Mouse (Mus musculus) macrophage (primary cell): ENCODE measurements around the gene Cmtm4. TPM values are rescaled to one million over a fixed set of nuclear protein-coding genes. Genes with fewer than 3 reads are reported as not detected.
"Not testable (repeated sequence)": the region's sequence is repeated elsewhere in the genome, so short reads cannot be mapped to it uniquely, and the experiment has no call there.

Experiments
- H3K27ac ChIP-seq: fragments of 350-480 bp; formaldehyde crosslinking; 2 replicates; pipeline ENCODE4 v1.9.0; 2021
- H3K36me3 ChIP-seq: fragments of 350-480 bp; formaldehyde crosslinking; 2 replicates; pipeline ENCODE4 v1.9.0; 2021; ENCODE audit errors: inconsistent target
- H3K4me3 ChIP-seq: fragments of 350-480 bp; formaldehyde crosslinking; 2 replicates; pipeline ENCODE4 v1.9.0; 2021; ENCODE audit errors: inconsistent target
- H3K79me2 ChIP-seq: fragments of 350-480 bp; formaldehyde crosslinking; 2 replicates; pipeline ENCODE4 v1.9.0; 2021; ENCODE audit errors: inconsistent target
- WGBS: methylation state at CpG from one replicate; pipeline ENCODE4 v1.1.7; 2026; ENCODE audit warnings: inconsistent platforms; ENCODE audit not compliant: missing documents; 5-methylcytosine and 5-hydroxymethylcytosine counted together
- polyA plus RNA-seq: library from polyadenylated mRNA; stranded (reverse); fragments of 250-400 nt; gene quantifications from 3 replicates; pipeline ENCODE4 v1.2.4, GENCODE M21; 2018; ENCODE audit warnings: inconsistent platforms

Gene Cmtm4
- polyA plus RNA-seq, 1 experiment from 2014 or later = 7.3 TPM

DNA sequence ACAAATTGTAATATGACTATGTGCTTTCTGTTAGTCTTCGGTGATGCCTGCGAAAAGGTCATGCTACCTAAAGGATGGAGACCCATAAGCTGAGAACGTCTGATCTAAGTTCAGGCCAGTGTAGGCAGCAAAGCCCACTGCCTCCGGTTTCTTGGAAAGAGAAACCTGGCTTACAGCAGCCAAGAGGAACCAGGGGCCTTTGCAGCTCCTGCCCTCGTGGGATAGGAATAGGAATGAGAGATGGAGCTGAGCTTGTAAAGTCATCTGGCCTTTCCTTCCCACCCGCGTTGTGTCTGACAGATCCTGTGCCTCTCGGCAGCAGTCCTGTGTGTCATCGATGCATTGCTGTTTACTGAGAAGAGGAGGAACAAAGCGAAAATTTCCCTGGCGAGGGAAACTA lies 74.3 kb downstream of the Cmtm4 start, which contains the start of gene Gm11020:
Gene Gm11020, plus strand, starts transcription at position 301 of the 400 bp plus-strand sequence.
- not testable (repeated sequence) for H3K4me3 ChIP-seq, H3K27ac ChIP-seq, H3K36me3 ChIP-seq, H3K79me2 ChIP-seq
- WGBS = 89% methylated on average over 7 of the region's 11 CpGs

DNA sequence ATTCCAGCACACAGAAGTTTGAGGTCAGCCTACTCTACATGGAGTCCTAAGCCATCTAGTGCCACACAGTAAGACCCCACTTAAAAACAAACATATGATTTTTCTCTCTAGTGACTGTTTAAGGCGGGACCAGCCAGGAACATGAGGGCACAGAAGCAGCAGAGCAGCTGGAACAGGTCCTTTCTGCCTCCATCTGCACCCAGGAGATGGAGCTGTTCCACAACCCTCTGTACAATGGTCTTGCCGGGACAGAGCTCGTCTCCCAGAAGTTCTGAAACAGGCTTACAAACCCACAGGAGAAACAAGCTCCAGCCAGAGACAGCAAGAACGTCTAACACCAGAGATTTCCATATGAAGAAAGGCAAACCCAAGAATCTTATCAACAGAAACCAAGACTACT lies 82.3 kb downstream of the Cmtm4 start:
- no peak overlapping the region for H3K4me3 ChIP-seq
- H3K27ac ChIP-seq = no peak overlapping the region
- no peaks in the 10 kb centered on the region for H3K79me2 ChIP-seq
- 68% methylated on average over 4 of the region's 4 CpGs for WGBS
- no peaks in the 10 kb centered on the region for H3K36me3 ChIP-seq

DNA sequence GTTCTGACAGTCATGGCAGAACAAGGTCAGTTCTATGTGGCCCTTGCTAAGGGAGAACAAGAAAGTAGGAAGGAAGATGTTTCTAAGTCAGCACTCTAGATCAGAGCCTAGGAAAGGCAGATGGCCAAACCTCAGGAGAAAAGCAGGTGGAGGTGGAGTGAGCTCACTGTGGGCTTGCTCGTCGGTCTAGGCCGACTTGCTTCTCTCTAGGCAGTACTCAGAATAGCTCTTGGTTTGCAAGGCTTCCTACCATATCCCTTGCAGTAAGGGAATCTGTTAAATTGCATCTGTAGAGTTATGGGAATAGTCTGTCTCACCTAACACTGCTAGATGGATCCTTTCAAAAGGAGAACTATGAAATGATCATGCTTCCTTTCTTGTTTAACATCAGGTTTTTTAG lies 83.6 kb downstream of the Cmtm4 start:
- not testable (repeated sequence) for H3K36me3 ChIP-seq, H3K4me3 ChIP-seq, H3K27ac ChIP-seq, H3K79me2 ChIP-seq
- 67% methylated on average over 3 of the region's 3 CpGs for WGBS

DNA sequence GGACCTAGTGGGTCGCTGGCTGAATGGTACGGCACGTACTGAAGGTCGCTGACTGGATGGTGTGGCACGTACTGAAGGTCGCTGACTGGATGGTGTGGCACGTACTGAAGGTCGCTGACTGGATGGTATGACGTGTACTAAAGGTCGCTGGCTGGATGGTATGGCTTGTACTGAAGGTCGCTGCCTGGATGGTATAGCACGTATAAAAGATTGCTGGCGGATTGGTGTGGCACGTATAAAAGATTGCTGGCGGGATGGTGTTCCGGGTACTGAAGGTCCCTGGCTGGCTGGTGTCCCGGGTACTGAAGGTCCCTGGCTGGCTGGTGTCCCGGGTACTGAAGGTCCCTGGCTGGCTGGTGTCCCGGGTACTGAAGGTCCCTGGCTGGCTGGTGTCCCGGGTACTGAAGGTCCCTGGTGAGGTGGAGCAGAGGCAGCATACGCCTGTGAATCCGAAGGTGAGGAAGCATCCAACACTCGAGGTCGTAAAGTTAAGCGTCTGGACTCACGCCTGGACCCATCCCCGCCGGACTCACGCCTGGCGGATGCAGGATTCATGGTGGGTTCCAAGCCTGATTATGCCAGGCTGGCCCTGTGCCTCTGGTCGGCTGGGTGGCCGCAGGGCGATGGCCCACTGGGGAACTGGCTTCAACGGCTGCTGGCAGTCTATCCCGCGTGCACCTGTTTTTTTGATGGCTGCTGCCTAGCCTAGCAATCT lies 86.0 kb downstream of the Cmtm4 start, which contains the start of the genes Gm45711 and Cmtm1:
Gene Gm45711, minus strand, starts transcription at position 641 of the 715 bp plus-strand sequence.
Gene Cmtm1, minus strand, starts transcription at position 705 of the 715 bp plus-strand sequence.
- 89% methylated on average over 31 of the region's 36 CpGs for WGBS
- H3K36me3 ChIP-seq, H3K4me3 ChIP-seq, H3K27ac ChIP-seq, H3K79me2 ChIP-seq: not testable (repeated sequence)

DNA sequence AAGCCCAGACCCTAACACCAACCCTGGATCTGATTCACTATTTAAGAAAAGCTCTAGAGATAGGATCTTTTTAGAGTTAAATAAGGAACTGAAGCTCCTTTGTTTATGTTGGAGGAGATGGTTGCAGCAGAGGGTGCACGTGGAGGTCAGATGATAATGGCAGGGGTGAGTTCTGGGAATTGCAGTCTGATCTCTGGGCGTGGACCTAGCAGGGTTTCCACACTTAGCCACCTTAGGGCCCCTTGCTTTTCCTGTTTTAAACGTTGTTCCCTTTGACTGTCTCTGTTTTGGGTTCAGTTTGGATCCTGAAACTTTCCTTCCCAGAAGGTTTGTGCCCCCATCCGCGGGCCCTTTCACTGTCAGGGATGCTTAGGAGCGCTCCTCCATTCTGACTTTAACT lies 87.3 kb downstream of the Cmtm4 start:
- not testable (repeated sequence) for H3K79me2 ChIP-seq, H3K27ac ChIP-seq, H3K4me3 ChIP-seq, H3K36me3 ChIP-seq
- WGBS = 56% methylated on average over 6 of the region's 6 CpGs

DNA sequence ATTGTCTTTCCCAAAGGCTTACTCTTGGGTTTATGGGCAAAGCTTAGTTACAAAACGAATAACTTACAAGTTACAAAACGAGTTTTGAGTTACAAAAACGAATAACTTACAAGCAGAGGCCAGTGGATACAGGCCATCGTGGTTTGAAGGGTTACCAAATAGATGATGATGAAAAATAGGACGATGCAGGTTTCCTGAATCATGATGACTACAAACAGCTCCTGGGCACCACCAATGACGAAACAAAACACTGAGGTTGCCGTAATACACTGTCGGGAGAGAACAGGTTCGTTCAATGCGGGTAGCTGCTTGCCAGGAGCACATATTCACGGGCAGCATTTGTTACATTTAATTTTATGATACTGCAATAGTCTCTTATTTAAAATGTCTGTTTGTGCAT lies 90.6 kb downstream of the Cmtm4 start:
- Histone ChIP-seq H3K36me3 (no peaks in the 10 kb centered on the region), H3K27ac (no peak overlapping the region), H3K79me2 (no peaks in the 10 kb centered on the region), H3K4me3 (no peak overlapping the region)
- 64% methylated on average over 9 of the region's 11 CpGs for WGBS

DNA sequence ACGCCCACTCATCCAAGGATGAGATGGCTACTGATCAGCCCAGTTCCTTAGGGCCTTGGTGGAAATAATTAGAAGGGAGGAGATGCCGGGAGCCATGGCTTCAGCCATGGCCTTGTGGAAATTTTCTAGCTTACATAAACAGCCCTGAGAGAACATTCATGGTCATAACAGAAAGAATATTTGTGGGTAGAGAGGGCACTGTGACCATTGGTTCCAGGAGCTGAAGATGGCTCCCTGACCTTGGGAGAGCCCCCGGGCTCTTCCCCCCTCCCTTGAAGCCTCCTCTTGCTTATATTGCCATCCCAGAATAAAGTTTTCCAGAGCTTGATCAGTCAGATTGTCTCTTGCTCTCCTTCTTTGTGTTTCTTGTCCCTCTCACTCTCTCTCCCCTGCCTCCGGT lies 93.1 kb downstream of the Cmtm4 start:
- H3K4me3 ChIP-seq, H3K79me2 ChIP-seq, H3K27ac ChIP-seq, H3K36me3 ChIP-seq: not testable (repeated sequence)
- 92% methylated on average over 3 of the region's 4 CpGs for WGBS

DNA sequence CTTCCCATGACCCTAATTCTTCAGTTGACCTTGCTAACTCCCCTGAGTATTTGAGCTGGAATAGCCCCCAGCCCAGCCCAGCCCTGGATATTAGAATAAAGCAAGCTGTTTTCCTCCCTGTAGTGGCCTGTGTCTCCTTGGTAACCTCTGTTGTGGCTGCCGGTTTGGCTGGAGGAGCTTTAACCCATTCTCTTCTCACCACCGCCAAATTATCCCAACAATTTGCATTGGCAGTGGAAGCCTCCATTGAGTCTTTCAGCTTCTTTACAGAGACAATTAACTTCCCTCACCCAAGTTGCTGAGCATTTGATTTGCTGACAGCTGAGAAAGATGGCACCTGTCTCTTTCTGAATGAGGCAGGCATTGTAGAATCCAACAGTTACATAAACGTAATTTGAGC lies 94.0 kb downstream of the Cmtm4 start:
- H3K79me2 ChIP-seq, H3K4me3 ChIP-seq, H3K27ac ChIP-seq, H3K36me3 ChIP-seq: not testable (repeated sequence)
- 63% methylated on average over 3 of the region's 3 CpGs for whole genome bisulfite sequencing

Other genes starting within 250 kb of the Cmtm4 start
- not detected in 3 replicates for gene Bean1, start 225.4 kb downstream of the Cmtm4 start, polyA plus RNA-seq
- 50.8 to 58.2 TPM (median 53.7 TPM) in 3 replicates for gene Tk2, start 147.2 kb downstream of the Cmtm4 start, polyA plus RNA-seq
- 22.6 to 77.8 TPM (median 52.8 TPM) in 3 replicates for gene Cklf, start 144.9 kb downstream of the Cmtm4 start, polyA plus RNA-seq
- gene Cmtm2a, start 102.6 kb downstream of the Cmtm4 start, polyA plus RNA-seq = not detected in 3 replicates
- not detected in 3 replicates for gene Gm45711, start 85.7 kb downstream of the Cmtm4 start, polyA plus RNA-seq
- not detected in 3 replicates for gene Cmtm1, start 85.7 kb downstream of the Cmtm4 start, polyA plus RNA-seq
- not detected in 3 replicates for gene Gm11020, start 74.2 kb downstream of the Cmtm4 start, polyA plus RNA-seq
- not detected in 3 replicates for gene Cmtm2b, start 73.6 kb downstream of the Cmtm4 start, polyA plus RNA-seq
- gene Cmtm3, start 56.4 kb downstream of the Cmtm4 start, polyA plus RNA-seq = 170 to 223 TPM (median 206 TPM) in 3 replicates
- 33.1 to 37.5 TPM (median 36.4 TPM) in 3 replicates for gene Dync1li2, start 47.2 kb upstream of the Cmtm4 start, polyA plus RNA-seq
- gene Terb1, start 114.1 kb upstream of the Cmtm4 start, polyA plus RNA-seq = not detected in 3 replicates
- gene Nae1, start 138.8 kb upstream of the Cmtm4 start, polyA plus RNA-seq = 28.5 to 70.6 TPM (median 35.2 TPM) in 3 replicates
- gene Car7, start 138.9 kb upstream of the Cmtm4 start, polyA plus RNA-seq = 0.32 to 0.81 TPM (median 0.33 TPM) in 3 replicates
- gene Pdp2, start 195.6 kb upstream of the Cmtm4 start, polyA plus RNA-seq = 6.1 to 8.6 TPM (median 6.2 TPM) in 3 replicates
- not detected in 3 replicates for gene Cdh16, start 228.6 kb upstream of the Cmtm4 start, polyA plus RNA-seq
- gene Rrad, start 235.5 kb upstream of the Cmtm4 start, polyA plus RNA-seq = 2.3 to 7.2 TPM (median 2.7 TPM) in 3 replicates
- 33.8 to 37.1 TPM (median 34.4 TPM) in 3 replicates for gene Ciao2b, start 246.2 kb upstream of the Cmtm4 start, polyA plus RNA-seq